Mouse (Mus musculus) large intestine, adult 2 months (tissue): ENCODE results near the gene Zhx3. TPM values are rescaled to one million over a fixed set of nuclear protein-coding genes. Genes with fewer than 3 reads are reported as not detected.

ENCODE experiments used
- DNase-seq: peaks from one replicate; pipeline ENCODE4 v3.0.0-alpha.2; 2012; ENCODE audit warnings: low read depth, low spot score
- WGBS: fragments of 180-500 bp; shearing (Covaris S2); methylation state at CpG from one replicate; pipeline ENCODE4 v1.1.7; 2018; 5-methylcytosine and 5-hydroxymethylcytosine counted together
- polyA plus RNA-seq: library from polyadenylated mRNA; depleted of rRNA; stranded (reverse); fragments of >200 nt; gene quantifications from 2 replicates; pipeline ENCODE4 v1.2.3, GENCODE M21; 2012

Zhx3 gene
- polyA plus RNA-seq, 1 experiment = 2.4 TPM

GRCm38 (mm10) chr2:160768097-160768695 lies 104.6 kb downstream of the Zhx3 start:
- WGBS = 78% methylated on average over 4 of the region's 4 CpGs
- DNase-seq = no peak

DNA sequence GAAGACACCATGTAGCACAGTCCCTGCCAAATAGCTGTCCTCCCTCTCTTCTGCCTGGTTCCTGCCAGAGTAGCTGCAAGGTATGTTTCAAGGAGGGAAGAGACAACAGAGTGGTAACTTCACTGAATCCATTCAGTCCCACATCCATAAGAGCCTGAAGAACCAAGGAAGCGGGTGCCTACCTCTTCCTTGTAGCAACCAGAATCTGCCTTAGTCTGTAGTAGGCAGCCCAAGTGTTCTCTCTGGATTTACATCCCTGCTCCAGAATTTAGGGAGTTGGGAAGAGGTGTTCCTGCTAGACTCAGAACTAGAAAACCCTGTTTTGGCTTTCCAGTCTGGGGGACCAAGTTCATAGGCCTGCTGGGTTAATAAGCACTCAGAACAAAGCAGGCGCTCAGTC lies 105.6 kb downstream of the Zhx3 start:
- 94% methylated on average over 2 of the region's 2 CpGs for WGBS
- DNase-seq = no peak

DNA sequence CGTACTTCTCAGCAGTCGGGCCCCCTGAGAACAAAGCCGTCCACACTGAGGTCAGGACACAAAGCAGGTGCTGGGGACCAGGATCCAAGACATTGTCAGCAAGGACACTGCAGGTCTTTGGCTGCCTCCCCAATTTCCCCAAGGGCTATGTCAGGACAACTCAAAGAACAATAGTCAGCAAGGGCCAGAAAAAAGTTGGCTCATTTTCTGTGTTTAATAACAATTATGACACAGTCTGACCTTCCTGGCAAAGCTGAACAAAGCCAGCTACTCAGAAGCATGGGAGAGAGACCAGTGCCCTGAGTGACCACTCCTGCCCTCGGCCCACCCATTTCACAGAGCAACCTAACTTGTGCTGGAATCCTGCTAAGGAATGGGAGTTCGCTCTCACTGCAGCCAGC lies 106.4 kb downstream of the Zhx3 start:
- 74% methylated on average over 5 of the region's 5 CpGs for WGBS
- DNase-seq = no peak

GRCm38 (mm10) chr2:160765096-160765495 lies 107.7 kb downstream of the Zhx3 start:
- DNase-seq = no peak
- 74% methylated on average over 3 of the region's 3 CpGs for WGBS

GRCm38 (mm10) chr2:160764386-160764785 lies 108.4 kb downstream of the Zhx3 start:
- WGBS = 82% methylated on average over 2 of the region's 2 CpGs
- DNase-seq = no peak

GRCm38 (mm10) chr2:160763816-160764215 lies 109.0 kb downstream of the Zhx3 start:
- DNase-seq = no peak
- WGBS = 73% methylated on average over 3 of the region's 3 CpGs

DNA sequence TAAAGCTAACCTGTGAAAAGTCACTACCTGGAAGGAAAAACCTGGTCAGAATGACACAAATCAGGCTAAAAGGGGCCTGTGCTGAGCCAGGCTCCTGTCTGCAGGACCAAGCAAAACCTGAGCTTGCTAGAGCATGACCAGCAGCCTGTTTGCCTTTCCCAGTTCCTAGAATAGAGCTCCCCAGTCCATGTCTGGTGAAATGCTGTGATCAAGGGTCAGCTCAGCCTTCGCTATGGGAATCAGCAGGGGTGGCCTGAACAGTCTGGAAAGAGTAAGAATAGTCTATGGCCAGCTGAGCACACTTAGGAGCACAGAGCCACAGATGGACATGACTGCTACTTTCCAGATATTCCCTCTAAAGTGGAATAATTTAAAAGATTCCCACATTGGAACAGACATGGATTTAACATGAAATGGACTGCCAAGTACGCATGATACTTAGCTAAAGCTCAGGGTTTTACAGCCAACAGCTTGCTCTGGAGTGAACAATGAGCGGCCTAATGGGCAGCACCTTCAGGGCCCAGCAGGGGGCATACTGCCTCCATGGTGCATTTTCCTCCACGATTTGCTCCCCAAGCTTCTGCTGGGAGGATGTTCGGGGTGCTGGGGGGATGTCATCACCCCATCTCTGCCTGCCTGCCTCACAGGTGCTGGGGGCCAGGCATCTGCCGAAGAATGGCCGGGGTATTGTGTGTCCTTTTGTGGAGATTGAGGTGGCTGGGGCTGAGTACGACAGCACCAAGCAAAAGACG lies 112.2 kb downstream of the Zhx3 start:
- DNase-seq = no peak
- 85% methylated on average over 9 of the region's 9 CpGs for WGBS

DNA sequence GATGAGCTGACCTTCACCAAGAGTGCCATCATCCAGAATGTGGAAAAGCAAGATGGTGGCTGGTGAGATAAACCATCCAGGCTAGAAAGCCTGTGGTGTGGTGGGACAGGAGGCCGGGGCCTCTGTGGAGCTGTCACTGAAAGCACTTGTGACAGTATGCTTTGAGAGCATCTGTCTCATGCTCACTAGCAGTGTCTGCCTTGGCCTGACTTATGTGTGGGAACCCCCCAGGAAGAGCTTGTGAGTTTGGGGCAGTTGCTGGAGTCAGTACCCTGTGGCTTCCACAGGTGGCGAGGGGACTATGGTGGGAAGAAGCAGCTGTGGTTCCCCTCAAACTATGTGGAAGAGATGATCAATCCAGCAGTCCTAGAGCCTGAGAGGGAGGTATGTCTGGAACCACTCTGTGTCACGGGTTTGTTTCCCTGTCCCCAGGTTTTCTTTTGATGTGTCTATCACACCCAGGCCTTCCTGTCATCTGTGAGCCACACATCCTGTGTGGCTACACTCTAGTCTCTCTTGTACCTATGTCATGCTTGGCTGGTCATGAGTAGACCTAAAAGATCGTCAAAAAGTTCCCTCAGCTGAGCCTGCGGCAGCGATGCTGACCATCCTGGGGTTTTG lies 116.1 kb downstream of the Zhx3 start:
- WGBS = 84% methylated on average over 6 of the region's 6 CpGs
- DNase-seq = no peak

DNA sequence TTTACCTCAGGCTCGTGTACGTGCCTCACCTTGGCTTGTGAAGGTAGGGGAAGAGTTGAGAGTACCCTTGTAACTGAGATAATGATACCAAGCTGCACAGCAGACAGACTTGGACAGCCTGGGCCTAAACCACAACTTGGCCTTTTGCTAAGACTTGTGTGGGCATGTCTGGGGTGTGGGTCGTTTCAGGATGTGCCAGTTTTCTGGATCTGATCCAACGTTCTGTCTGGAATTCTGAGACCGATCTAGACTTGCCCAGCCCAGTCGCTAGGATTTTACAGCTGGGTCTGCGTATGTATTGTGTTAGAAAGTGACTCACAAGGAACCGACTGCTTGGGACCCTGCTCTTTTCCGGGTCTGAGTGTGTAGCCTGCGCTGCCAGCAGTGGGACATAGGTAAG lies 125.7 kb downstream of the Zhx3 start:
- WGBS = 57% methylated on average over 10 of the region's 10 CpGs
- DNase-seq = no peak

DNA sequence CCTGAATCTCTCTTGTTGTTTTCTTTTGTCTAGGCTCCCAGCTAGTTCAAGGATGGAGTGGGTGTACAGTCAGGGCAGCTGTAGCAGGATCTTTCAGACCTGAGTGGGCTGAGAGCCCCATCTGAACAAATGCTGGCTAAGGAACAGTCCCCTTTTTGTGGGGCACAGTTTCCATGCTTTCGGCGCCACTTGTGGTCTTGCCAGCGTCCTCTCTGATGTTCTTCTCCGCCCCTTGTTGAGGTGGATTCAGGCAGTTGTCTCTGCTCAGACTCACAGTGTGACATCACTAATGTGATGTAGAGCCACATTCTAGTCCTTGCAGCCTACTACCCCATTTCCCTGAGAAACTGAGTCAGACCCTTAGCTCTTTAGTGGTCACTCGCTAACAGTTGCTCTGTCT lies 126.2 kb downstream of the Zhx3 start:
- 93% methylated on average over 5 of the region's 5 CpGs for WGBS
- no peak for DNase-seq

DNA sequence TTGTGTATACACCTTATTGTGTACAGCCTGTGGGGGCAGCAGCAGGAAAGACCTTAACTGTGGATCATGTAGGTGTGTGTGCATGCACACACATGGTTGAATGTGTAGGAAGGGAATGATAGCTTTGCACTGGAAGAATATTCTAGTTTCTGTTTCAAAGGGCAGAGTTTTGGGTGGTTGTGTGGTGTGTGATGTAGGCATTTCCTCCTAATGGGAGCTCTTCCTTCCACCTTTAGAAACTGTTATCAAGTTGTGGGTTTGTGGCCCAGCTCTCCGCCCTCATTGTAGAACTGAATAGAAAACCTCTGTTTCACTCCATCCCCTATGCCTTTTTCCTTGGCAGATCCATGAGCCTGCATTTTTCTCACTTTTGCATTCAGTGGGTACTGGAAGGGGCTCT lies 127.3 kb downstream of the Zhx3 start:
- DNase-seq = no peak
- WGBS = 85% methylated on average over 1 of the region's 1 CpGs

- 66% methylated on average over 5 of the region's 5 CpGs for WGBS
- no peak for DNase-seq
Measured at GRCm38 (mm10) chr2:160744823-160745210, 128.0 kb downstream of the Zhx3 start.

- DNase-seq = no peak
- WGBS = 82% methylated on average over 7 of the region's 7 CpGs
Measured at GRCm38 (mm10) chr2:160744040-160744822, 128.6 kb downstream of the Zhx3 start.

DNA sequence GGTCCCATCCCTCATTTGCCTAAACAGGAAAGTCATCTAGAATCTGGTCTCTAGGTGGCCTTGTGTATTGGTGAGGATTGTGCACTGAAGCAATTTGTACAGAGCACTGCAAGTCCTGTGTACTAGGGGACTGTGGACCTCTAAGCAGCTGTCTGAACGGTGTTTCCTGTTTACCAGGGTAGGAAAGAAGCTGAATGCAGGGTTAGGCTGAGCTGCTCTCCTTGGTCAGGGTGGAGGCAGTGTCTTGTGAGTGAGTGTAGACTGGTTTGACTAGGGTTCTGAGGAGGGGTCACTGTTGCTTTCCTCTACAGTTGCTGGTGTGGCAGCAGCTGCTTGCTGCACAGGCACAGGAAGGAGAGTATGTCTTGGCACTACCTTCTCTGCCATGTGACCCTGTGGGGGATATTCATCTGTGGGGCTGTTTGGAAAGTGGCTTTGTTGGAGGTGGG lies 130.6 kb downstream of the Zhx3 start:
- WGBS = 36% methylated on average over 1 of the region's 1 CpGs
- no peak for DNase-seq

- DNase-seq = no peak
- WGBS = 70% methylated on average over 3 of the region's 3 CpGs
Measured at GRCm38 (mm10) chr2:160741580-160741979, 131.2 kb downstream of the Zhx3 start.

GRCm38 (mm10) chr2:160740521-160741156 lies 132.2 kb downstream of the Zhx3 start:
- DNase-seq = no peak
- WGBS = 61% methylated on average over 11 of the region's 11 CpGs

- WGBS = 24% methylated on average over 2 of the region's 2 CpGs
- no peak for DNase-seq
Measured at GRCm38 (mm10) chr2:160739647-160740356, 133.0 kb downstream of the Zhx3 start.

- WGBS = 21% methylated on average over 5 of the region's 5 CpGs
- peak; percentile 27 for DNase-seq
Measured at GRCm38 (mm10) chr2:160738354-160738753, 134.4 kb downstream of the Zhx3 start.

- no peak for DNase-seq
- 87% methylated on average over 3 of the region's 3 CpGs for WGBS
Measured at GRCm38 (mm10) chr2:160736466-160736865, 136.3 kb downstream of the Zhx3 start.
